Mouse (Mus musculus) bone marrow, adult 2 months (tissue): Measurements from ENCODE around the gene Snx27.

Experiments used
- CTCF ChIP-seq: fragments of 200-500 bp; IDR thresholded peaks from 2 replicates; pipeline ENCODE4 v1.5.1; 2011; ENCODE audit warnings: low read length, control low read depth; ENCODE audit not compliant: control insufficient read depth, insufficient read depth
- POLR2A ChIP-seq: fragments of 200-500 bp; IDR thresholded peaks from 2 replicates; pipeline ENCODE4 v1.6.1; 2011; ENCODE audit warnings: low read depth, mild to moderate bottlenecking, control low read depth, low read length, borderline replicate concordance; ENCODE audit not compliant: control insufficient read depth

DNA sequence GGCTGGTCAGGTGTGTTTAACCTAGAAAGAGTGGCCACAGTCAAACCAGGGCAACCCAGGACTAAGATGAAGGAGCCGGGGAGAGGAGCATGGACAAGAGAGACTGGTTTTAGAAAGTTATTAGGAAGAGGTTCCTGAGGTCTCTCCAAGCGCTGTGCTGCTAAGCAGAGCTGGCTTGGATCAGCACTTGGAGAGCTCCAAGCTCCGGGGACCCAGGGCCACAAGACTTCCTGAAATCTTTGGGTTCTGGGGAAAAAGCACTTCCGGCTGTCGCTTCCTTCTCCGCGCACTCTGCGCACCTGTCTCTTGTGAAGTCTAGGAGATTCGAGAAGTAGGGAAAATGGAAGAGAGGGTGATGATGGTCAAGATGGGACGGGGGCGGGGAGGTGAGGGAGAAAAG lies 103.0 kb downstream of the Snx27 start:
- TF ChIP-seq CTCF (no peak), POLR2A (no peak)
